In genomic region chr7:25035916-25036315, GRCm38 (mm10) we compare ENCODE assay signal across 8 mouse cellular contexts. TPM values are rescaled to one million over a fixed set of nuclear protein-coding genes. Genes with fewer than 3 reads are reported as not detected.
A peak's percentile ranks its signal among the peaks of the same experiment; 100 is the strongest.
DNase-seq lines count a peak whose midpoint lies in the region; ATAC-seq lines count a peak whose summit lies in the region.

No protein-coding gene starts in this region.

- no peak overlapping the region for H3K4me3 ChIP-seq in kidney, embryonic 16.5 days (ENCODE audit: low read length)

- intact Hi-C loops in left cerebral cortex, postnatal 36 days (cut with DNase I), result no loop called here

- H3K4me2 ChIP-seq in kidney, embryonic 16.5 days (replicated peaks; ENCODE audit: low read depth, low read length), result no peak overlapping the region

- no peak overlapping the region for H3K27ac ChIP-seq in kidney, embryonic 16.5 days (ENCODE audit: low read length)

- H3K4me1 ChIP-seq in kidney, embryonic 16.5 days (ENCODE audit: insufficient read depth, low read length), result no peaks in the 10 kb centered on the region

- WGBS in kidney, embryonic 16.5 days, result 58% methylated on average over 7 of the region's 7 CpGs

- H3K9me3 ChIP-seq in kidney, embryonic 16.5 days (ENCODE audit: low read length), result no peaks in the 10 kb centered on the region

- peaks cover 21% of the 10 kb centered on the region for H3K36me3 ChIP-seq in kidney, embryonic 16.5 days (ENCODE audit: insufficient read depth, low read length)

- peak; percentile 21 for DNase-seq in kidney, adult 11 months
- DNase-seq in adipocyte (ENCODE audit: low spot score), result peak; percentile 51
- peak; percentile 82 for DNase-seq in embryo, embryonic 10 days (ENCODE audit: low spot score)
- DNase-seq in heart, postnatal 4 days, result peak; percentile 79
- peak; percentile 73 to 83 for DNase-seq in left cerebral cortex, postnatal 36 days (ENCODE audit: low spot score in 2 of 2)
- peak; percentile 15 to 20 for DNase-seq in thymus, adult 18-20 months

- no peak for ATAC-seq in kidney, embryonic 16.5 days (ENCODE audit: low FRiP score, low TSS enrichment)
- ATAC-seq in neutrophil, adult 5-6 weeks (ENCODE audit: extremely low read depth, insufficient number of reproducible peaks, low FRiP score, poor library complexity, severe bottlenecking), result peak; percentile 62; the same call in 1 of the 2 replicates

- H3K27me3 ChIP-seq in kidney, embryonic 16.5 days (ENCODE audit: insufficient read depth, low read length), result no peaks in the 10 kb centered on the region

- H3K9ac ChIP-seq in kidney, embryonic 16.5 days (replicated peaks; ENCODE audit: low read length), result no peak overlapping the region

RNA-seq across cellular contexts. Expression of gene Atp1a3, which starts 30.2 kb away (rescaled TPM):
- 0.66 and 1.5 TPM in 2 replicates for polyA plus RNA-seq in kidney, embryonic 16.5 days (2015; fragmentation: Nextera tagmentation; extraction: Ambion mirVana)
- total RNA-seq in heart, postnatal 4 days (2021), result under 1 TPM; 0.31 to 0.47 TPM
- total RNA-seq in left cerebral cortex, postnatal 36 days (2021), result 1,000 to 10,000 TPM; 2,106 to 2,179 TPM
- total RNA-seq in neutrophil, adult 5-6 weeks (2017), result 60.2 and 66.9 TPM in 2 replicates

RNA-seq across cellular contexts. Expression of gene Grik5, which starts 36.2 kb away (rescaled TPM):
- 5.1 and 6.3 TPM in 2 replicates for polyA plus RNA-seq in kidney, embryonic 16.5 days (2015; fragmentation: Nextera tagmentation; extraction: Ambion mirVana)
- total RNA-seq in heart, postnatal 4 days (2021), result 10 to 100 TPM; 14.0 to 15.7 TPM
- total RNA-seq in left cerebral cortex, postnatal 36 days (2021), result 100 to 1,000 TPM; 225 to 248 TPM
- total RNA-seq in neutrophil, adult 5-6 weeks (2017), result 1.1 and 2.1 TPM in 2 replicates

RNA-seq across cellular contexts. Expression of gene Zfp574, which starts 36.5 kb away (rescaled TPM):
- polyA plus RNA-seq in kidney, embryonic 16.5 days (2015; fragmentation: Nextera tagmentation; extraction: Ambion mirVana), result 37.7 and 44.1 TPM in 2 replicates
- total RNA-seq in heart, postnatal 4 days (2021), result 10 to 100 TPM; 13.5 to 16.3 TPM
- total RNA-seq in left cerebral cortex, postnatal 36 days (2021), result 10 to 100 TPM; 34.9 to 40.4 TPM
- total RNA-seq in neutrophil, adult 5-6 weeks (2017), result 11.6 and 11.9 TPM in 2 replicates

Comparison
In these comparisons a context has a peak if more than half of its experiments do, and no peak if none do; other contexts are left out.
1. DNase-seq: peak in every context shown above with its lines; median percentile 82 in embryo, embryonic 10 days; 79 in heart, postnatal 4 days; 78 in left cerebral cortex, postnatal 36 days; 51 in adipocyte; 21 in kidney, adult 11 months; 18 in thymus, adult 18-20 months.
2. RNA of gene Atp1a3, which starts 30.2 kb away (total RNA-seq): 2,106 to 2,179 TPM in left cerebral cortex, postnatal 36 days and 60.2 to 66.9 TPM in neutrophil, adult 5-6 weeks; 0.31 to 0.47 TPM in heart, postnatal 4 days; every median in the first group is over 10 times any median in the second.
3. RNA of gene Grik5, which starts 36.2 kb away (total RNA-seq): 225 to 248 TPM in left cerebral cortex, postnatal 36 days; 14.0 to 15.7 TPM in heart, postnatal 4 days and 1.1 to 2.1 TPM in neutrophil, adult 5-6 weeks; every median in the first group is over 10 times any median in the second.